Mouse (Mus musculus) cerebellum, adult 2 months (tissue): ENCODE results near the gene Pkm. TPM values are rescaled to one million over a fixed set of nuclear protein-coding genes. Genes with fewer than 3 reads are reported as not detected.
A peak's percentile ranks its signal among the peaks of the same experiment; 100 is the strongest.

ENCODE experiments used
- DNase-seq, 2 experiments: peaks; one replicate each; pipeline ENCODE4 v3.0.0; 2021
- H3K27ac ChIP-seq: fragments of 200-500 bp; 2 replicates; pipeline ENCODE4 v1.5.1; 2012; ENCODE audit warnings: low read length, control low read depth, inconsistent platforms; ENCODE audit not compliant: insufficient read depth
- H3K27me3 ChIP-seq: fragments of 200-500 bp; 2 replicates; pipeline ENCODE4 v1.6.1; 2012; ENCODE audit warnings: inconsistent platforms, mild to moderate bottlenecking, low read length, moderate library complexity; ENCODE audit not compliant: control insufficient read depth, insufficient read depth
- H3K4me1 ChIP-seq: fragments of 200-500 bp; 2 replicates; pipeline ENCODE4 v1.6.1; 2011; ENCODE audit warnings: low read length; ENCODE audit not compliant: control insufficient read depth, insufficient read depth
- H3K4me3 ChIP-seq: fragments of 200-500 bp; replicated peaks from 2 replicates; pipeline ENCODE3; 2011; ENCODE audit warnings: mild to moderate bottlenecking, low read depth, low read length, control low read depth; ENCODE audit not compliant: insufficient read depth
- CTCF ChIP-seq: fragments of 200-500 bp; IDR thresholded peaks from 2 replicates; pipeline ENCODE4 v1.5.1; 2011; ENCODE audit warnings: low read depth, mild to moderate bottlenecking, control low read depth, low read length, moderate library complexity, borderline replicate concordance; ENCODE audit not compliant: insufficient read depth
- POLR2A ChIP-seq: fragments of 200-500 bp; IDR thresholded peaks from 2 replicates; pipeline ENCODE4 v1.6.1; 2011; ENCODE audit warnings: low read length, control low read depth, borderline replicate concordance; ENCODE audit not compliant: insufficient read depth
- WGBS: fragments of 180-500 bp; shearing (Covaris S2); methylation state at CpG from one replicate; pipeline ENCODE4 v1.1.7; 2018; 5-methylcytosine and 5-hydroxymethylcytosine counted together
- polyA plus RNA-seq: library from polyadenylated mRNA; depleted of rRNA; stranded (reverse); fragments of >200 nt; gene quantifications from 2 replicates; pipeline ENCODE4 v1.2.3, GENCODE M21; 2012

Pkm gene
- polyA plus RNA-seq, 1 experiment = 2,306 TPM

- WGBS = 93% methylated on average over 2 of the region's 2 CpGs
- TF ChIP-seq POLR2A (no peak), CTCF (no peak)
- Histone ChIP-seq H3K4me3 (no peak overlapping the region), H3K4me1 (no peaks in the 10 kb centered on the region), H3K27me3 (no peaks in the 10 kb centered on the region; the same call in 1 of the 2 replicates), H3K27ac (no peak overlapping the region)
- no peak for DNase-seq
Observed at GRCm38 (mm10) chr9:59641320-59641719, 14.8 kb upstream of the Pkm start.

- TF ChIP-seq POLR2A (no peak), CTCF (no peak)
- Histone ChIP-seq H3K27ac (no peak overlapping the region), H3K4me1 (no peaks in the 10 kb centered on the region), H3K27me3 (no peaks in the 10 kb centered on the region), H3K4me3 (no peak overlapping the region)
- WGBS = 97% methylated on average over 4 of the region's 4 CpGs
- no peak for DNase-seq
Observed at GRCm38 (mm10) chr9:59649911-59650310, 6.3 kb upstream of the Pkm start.

- no peak for DNase-seq
- 30% methylated on average over 3 of the region's 3 CpGs for WGBS
- no peaks in the 10 kb centered on the region for H3K27me3 ChIP-seq
- no peak for TF ChIP-seq POLR2A
- no peak for TF ChIP-seq CTCF
- H3K4me1 ChIP-seq = no peaks in the 10 kb centered on the region
- no peak overlapping the region for H3K4me3 ChIP-seq
- no peak overlapping the region for H3K27ac ChIP-seq
Observed at GRCm38 (mm10) chr9:59653371-59653770, 2.8 kb upstream of the Pkm start.

- DNase-seq = no peak
- TF ChIP-seq POLR2A (no peak), CTCF (no peak)
- no peaks in the 10 kb centered on the region for H3K27me3 ChIP-seq
- H3K4me1 ChIP-seq = peaks cover under 1% of the 10 kb centered on the region; the same call in 1 of the 2 replicates
- H3K4me3 ChIP-seq = no peak overlapping the region
- WGBS = 82% methylated on average over 2 of the region's 2 CpGs
- H3K27ac ChIP-seq = no peak overlapping the region
Observed at GRCm38 (mm10) chr9:59654450-59654983, 1.7 kb upstream of the Pkm start.

- peak overlapping the region; percentile 85 for H3K27ac ChIP-seq
- WGBS = under 1% methylated on average over 65 of the region's 65 CpGs
- no peaks in the 10 kb centered on the region for H3K27me3 ChIP-seq
- H3K4me3 ChIP-seq = peak overlapping the region; percentile 85
- DNase-seq = peak; percentile 84 to 86
- TF ChIP-seq POLR2A (peak; percentile 42; the same call in 1 of the 2 replicates), CTCF (no peak)
- H3K4me1 ChIP-seq = peaks cover 17% of the 10 kb centered on the region
Observed at GRCm38 (mm10) chr9:59656635-59657617, 758 bp downstream of the Pkm start.

GRCm38 (mm10) chr9:59658146-59658545 is 2.0 kb downstream of the Pkm start:
- H3K27me3 ChIP-seq = no peaks in the 10 kb centered on the region
- H3K4me1 ChIP-seq = peaks cover 28% of the 10 kb centered on the region
- WGBS = 7% methylated on average over 4 of the region's 4 CpGs
- peak overlapping the region; percentile 85 for H3K4me3 ChIP-seq
- TF ChIP-seq POLR2A = no peak
- peak overlapping the region; percentile 27; the same call in 1 of the 2 replicates for H3K27ac ChIP-seq
- DNase-seq = peak in 1 of 2 experiments; percentile 27

GRCm38 (mm10) chr9:59659036-59660026 is 3.2 kb downstream of the Pkm start:
- DNase-seq = peak; percentile 83 to 85
- no peak for TF ChIP-seq POLR2A
- peak; percentile 85 for TF ChIP-seq CTCF
- H3K4me3 ChIP-seq = peak overlapping the region; percentile 47
- peak overlapping the region; percentile 70 for H3K27ac ChIP-seq
- H3K4me1 ChIP-seq = peaks cover 38% of the 10 kb centered on the region
- 9% methylated on average over 14 of the region's 14 CpGs for WGBS
- no peaks in the 10 kb centered on the region for H3K27me3 ChIP-seq
